Mouse (Mus musculus) ovary, adult 18-20 months (tissue): Measurements from ENCODE around the gene Gdpd1.
"Not testable (repeated sequence)": the region's sequence is repeated elsewhere in the genome, so short reads cannot be mapped to it uniquely, and the experiment has no call there.

ENCODE experiments used
- DNase-seq: peaks from one replicate; pipeline ENCODE4 v3.0.0; 2022; ENCODE audit warnings: low spot score, mixed read lengths

Gdpd1 gene

GRCm38 (mm10) chr11:87026096-87026875 is 47.6 kb downstream of the Gdpd1 start:
- no peak for DNase-seq

DNA sequence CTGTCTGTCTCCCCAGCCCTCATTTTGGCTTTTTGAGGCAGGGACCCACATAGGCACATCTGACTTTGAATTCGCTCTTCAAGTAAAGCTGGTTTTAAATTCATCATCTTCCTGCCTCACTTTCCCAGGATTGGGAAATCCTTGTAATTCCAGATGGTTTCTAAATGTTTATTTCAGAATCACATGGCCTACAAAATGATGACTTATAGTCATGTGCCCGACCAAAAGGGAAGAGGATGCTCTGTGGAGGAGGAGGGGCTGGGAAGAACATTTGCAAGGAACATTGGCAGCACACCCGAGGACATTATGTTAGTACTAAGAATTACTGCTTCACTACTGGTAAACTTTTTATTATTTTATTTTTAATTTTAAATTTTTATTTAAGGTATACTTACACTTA is 48.5 kb downstream of the Gdpd1 start:
- DNase-seq: no peak

GRCm38 (mm10) chr11:87023240-87023639 is 50.6 kb downstream of the Gdpd1 start:
- not testable (repeated sequence) for DNase-seq

DNA sequence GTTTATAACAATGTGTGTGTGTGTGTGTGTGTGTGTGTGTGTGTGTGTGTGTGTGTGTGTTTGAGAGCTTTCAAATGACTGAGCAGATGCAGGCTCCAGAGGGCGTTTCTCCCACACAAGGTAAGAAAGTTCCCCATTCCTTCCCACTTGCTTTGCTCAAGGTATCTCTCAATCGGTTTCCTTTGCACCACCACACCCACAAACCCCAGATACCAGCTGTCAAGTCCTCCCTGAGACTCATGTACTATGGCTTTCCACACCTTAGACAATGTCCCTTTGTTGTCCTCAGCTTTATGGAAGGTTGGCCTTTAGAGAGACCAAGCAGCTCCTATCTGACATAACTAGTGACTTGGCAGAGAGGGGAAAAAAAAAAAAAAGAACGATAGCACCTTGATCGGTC is 51.1 kb downstream of the Gdpd1 start:
- no peak for DNase-seq

GRCm38 (mm10) chr11:87021551-87021950 is 52.3 kb downstream of the Gdpd1 start:
- no peak for DNase-seq

DNA sequence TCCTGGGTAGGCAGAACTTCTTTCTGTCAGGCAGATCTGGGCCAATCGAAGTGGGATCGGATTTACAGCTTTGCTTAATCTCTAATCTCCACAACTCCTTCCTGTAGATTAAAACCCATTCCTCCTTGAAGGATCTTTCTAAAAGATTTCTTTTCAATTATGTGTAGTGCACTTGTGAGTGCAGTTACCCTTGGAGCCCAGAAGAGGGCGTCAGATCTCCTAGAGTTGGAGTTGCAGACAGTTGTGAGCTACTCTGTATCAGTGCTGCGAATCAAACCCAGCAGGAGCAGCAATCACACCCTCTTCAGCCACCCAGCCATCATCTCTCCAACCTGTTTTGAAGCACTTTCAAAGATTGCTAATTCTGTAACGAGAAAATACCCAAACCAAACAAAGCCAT is 53.4 kb downstream of the Gdpd1 start:
- no peak for DNase-seq

- DNase-seq: no peak
Observed at GRCm38 (mm10) chr11:87019431-87019830, 54.4 kb downstream of the Gdpd1 start.

GRCm38 (mm10) chr11:87018081-87018480 is 55.8 kb downstream of the Gdpd1 start:
- DNase-seq: no peak

- DNase-seq: no peak
Observed at GRCm38 (mm10) chr11:87015691-87016090, 58.2 kb downstream of the Gdpd1 start.

- peak; percentile 21 for DNase-seq
Observed at GRCm38 (mm10) chr11:87010476-87010875, 63.4 kb downstream of the Gdpd1 start.

- no peak for DNase-seq
Observed at GRCm38 (mm10) chr11:87007371-87007770, 66.5 kb downstream of the Gdpd1 start.

- no peak for DNase-seq
Observed at GRCm38 (mm10) chr11:87004960-87005755, 68.7 kb downstream of the Gdpd1 start.

DNA sequence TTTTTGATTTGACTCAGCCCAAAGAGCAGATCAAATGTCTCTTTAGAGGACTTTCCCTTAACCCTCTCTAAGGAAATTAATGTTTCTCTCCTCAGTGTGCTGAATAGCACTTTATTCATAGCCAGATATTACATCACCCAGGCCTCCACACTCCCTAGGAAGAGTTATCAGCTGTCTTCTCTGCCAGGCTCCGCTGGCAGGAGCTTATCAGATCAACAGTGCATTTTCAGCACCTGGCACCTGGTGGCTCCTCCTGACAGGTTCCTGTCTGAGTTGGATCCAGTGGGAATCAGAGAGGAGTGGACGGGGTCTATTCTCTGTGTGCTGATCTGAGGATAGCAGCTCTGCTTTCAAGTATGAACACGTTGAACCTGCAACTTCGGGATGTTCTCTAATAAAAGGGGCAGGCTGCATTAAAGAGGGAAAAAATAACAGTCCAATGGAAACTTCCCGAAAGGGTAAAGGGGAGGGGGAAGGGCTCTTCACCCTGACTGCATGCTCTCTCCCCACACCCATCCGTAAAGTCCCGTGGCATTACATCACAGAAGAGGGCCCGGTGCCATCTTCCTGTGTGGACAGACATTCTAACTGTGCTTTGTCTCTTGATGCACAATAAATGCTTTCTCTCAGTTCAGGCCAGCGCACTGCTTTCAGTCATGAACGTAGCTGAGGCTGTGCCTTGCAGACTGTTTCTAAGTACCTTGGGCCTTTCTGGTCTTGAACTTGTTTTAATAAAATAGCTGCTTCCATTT is 71.6 kb downstream of the Gdpd1 start:
- DNase-seq: no peak

GRCm38 (mm10) chr11:87001217-87001616 is 72.6 kb downstream of the Gdpd1 start:
- no peak for DNase-seq

DNA sequence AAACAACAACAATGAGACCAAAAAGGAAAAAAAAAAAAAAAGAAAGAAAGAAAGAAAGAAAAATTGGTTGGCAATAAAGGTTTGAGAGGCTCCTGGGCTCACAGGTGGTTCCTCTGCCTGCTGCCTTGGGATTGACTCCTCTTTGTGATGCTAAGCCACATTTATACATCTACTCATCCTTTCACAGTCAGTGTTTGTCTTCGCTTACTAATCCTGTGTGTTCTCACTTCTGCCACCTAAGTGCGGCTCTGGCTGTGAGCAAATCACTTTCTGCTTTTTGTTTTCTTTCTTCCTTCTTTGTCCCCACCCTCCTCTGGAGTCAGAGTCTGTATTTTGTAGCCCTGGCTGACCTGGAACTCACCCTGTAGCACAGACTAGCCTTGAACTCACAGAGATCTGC is 77.6 kb downstream of the Gdpd1 start:
- no peak for DNase-seq

DNA sequence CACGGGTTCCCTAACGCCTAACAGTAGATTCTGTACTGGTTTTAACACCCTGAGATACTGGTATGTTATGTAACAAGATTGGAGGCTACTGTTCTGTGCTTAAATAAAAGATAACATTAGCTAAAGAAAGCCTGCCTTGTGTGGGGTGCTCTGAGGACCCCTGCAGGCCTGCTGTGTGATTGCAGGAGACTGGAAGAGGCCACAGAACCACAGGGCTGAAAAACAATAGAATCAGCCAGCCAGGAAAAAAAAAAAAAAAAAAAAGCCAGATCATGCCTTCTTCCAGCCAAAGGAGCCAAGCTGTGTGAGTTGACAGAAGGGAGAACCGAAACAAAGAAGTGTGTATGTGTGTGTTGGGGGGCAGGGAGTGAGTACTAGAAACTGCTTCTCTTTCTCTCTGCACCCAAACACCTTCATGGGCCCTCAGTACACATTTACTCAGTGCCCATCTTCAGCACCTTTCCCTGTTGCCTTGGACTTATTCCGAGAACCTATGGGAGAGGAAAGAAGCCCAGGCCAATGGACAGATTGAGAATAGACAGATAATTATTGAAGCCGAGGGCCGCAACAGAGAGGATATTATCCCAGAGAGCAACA is 78.1 kb downstream of the Gdpd1 start:
- peak; percentile 58 for DNase-seq

GRCm38 (mm10) chr11:86994791-86995624 is 78.9 kb downstream of the Gdpd1 start:
- no peak for DNase-seq

DNA sequence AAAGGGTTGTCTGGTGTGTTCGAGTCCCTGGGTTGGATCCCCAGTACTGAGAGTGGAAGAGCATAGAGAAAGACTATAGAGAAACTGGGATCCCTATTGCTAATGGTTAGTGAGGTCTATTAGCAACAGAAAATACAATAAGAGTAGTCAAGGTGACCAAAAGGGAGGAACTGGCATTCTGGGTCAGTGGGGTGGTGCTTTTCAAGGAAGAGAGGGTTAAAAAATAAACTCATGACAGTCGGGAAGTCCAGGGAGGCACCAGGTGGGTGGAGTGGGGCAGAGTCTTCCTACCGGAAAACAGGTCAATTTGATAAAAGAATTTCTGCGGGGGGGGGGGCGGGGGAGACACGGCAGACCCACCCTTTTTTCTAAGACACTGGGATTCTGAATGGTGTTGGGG is 79.5 kb downstream of the Gdpd1 start:
- DNase-seq: no peak

DNA sequence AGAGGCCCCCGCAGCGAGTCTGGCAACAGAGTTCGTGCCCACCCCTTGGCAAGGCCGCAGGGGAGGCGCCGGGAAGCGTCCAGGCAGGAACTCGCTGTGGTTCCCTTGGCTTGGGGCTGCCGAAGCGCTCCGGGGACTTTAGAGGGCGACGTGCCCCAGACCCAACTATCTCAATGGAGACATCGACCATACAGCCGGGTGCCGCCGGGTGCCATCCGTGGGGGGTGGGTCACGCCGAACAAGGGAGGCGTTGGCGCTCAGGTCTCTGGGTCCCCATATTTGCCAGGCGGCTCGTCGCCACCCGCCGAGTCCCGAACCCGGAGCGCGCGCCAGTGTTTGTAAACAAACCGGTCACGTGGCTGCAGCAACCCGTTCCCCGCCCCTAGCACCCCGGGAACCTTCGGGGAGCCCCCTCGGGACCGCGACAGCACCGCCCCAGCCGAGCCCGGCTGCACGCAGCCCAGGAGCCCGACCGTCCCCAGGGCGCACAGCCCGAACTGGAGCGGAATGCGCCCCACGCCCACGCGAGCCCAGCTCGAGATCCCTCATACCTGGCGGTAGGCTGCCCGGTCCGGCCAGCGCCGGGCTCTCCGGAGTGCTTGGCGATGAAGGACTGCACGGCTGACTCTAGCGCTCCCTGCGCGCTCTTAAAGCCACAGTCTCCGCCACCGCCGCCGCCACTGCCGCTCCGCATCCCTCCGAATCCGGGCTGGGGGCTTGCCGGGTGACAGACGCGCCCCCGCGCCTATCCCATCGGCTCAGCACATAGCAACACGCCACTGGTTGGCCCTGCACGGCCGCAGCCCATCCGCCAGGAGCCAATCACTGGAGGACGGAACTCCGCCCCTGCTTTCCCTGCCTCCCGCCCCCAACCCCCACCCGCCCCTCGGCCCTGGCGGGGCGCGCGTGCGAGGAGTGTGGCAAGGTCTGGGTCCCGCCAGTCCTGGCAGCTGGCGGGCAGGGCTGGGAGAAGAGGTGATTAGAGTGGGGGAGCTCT is 80.5 kb downstream of the Gdpd1 start, which contains the start of gene Ypel2:
Ypel2 (minus strand) TSS at position 667 of the 997 bp plus-strand sequence.
- peak; percentile 98 for DNase-seq

GRCm38 (mm10) chr11:86992461-86992988 is 81.3 kb downstream of the Gdpd1 start:
- no peak for DNase-seq
